Mouse (Mus musculus) liver (tissue): ENCODE measurements around the gene Fam219a.

Experiments
- DNase-seq: peaks from one replicate; pipeline ENCODE4 v3.0.0-alpha.2; 2020; ENCODE audit warnings: mixed read lengths

Gene Fam219a

DNA sequence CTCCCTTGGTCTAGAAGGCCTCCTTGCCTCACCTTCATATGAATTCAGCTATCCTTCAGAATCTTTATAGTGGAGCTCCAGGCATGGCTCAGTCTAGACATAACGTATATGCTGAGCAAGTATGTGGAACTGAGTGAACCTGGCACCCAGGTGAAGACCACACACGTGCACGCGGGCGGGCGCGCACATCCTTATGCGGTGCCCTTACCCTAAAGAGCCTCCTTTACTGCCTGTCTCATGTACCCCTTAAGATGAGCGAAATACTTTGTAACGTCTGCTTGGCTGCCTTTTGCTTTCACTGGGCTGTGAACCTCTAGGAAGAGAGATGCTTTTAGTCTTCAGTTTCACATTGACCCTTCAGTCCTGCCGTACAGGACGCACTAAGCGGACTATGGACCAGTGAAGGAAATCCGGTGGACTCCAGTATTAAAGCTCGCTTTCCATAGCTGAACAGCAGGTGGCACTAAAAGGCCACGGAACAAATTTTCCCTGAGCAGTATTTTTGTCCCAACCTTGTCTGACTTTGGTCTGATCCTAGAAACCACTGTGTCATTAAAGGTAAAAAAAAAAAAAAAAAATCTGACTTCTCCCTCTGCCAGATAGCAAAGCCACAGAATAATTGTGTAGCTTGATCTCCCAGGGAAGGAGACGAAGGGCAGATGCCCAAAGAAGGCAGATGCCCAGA, 100.8 kb downstream of the Fam219a start:
- peak; percentile 43 for DNase-seq
